Mouse (Mus musculus): ENCODE results near the gene Zfp709. TPM values are rescaled to one million over a fixed set of nuclear protein-coding genes. Genes with fewer than 3 reads are reported as not detected.
"Not testable (repeated sequence)": the region's sequence is repeated elsewhere in the genome, so short reads cannot be mapped to it uniquely, and the experiment has no call there.

The Zfp709 gene
- 10.4 and 11.1 TPM in 2 replicates for polyA plus RNA-seq (2014; fragmentation: Nextera tagmentation; extraction: Ambion mirVana)

DNA sequence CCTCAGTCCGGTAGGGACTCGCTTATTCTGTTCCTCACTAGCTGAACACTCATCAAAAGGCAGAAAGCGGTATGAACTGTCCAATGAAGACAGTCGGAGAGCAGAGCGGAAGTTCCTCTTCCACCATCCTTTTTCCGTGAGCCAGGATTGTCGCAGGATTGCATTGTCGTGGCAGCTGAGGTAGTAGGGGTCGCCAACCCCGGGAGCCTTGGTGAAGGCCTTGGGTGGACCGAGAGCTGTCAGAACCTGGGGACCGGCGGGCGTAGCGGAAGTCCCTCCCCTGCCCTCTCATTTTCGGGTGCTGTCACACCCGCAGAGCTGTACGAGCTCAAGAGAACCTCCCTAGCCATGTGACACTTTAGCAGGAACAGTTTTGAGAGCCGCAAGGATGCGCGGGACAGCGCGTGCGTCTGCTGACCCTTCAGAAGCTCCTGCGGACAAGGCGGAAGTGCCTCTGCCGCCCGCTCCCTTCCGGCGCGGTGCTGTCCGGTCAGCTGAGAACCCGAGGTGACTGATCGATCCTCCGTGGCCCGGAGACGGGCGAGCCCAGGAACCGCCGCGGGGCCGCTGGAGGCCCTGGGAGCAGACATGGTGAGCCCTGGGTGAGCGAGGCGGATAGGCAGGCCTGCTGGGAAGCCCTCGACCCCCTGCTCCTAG is at the start of gene Zfp709:
Zfp709 (plus strand) TSS at position 402 of the 657 bp plus-strand sequence.
- Histone ChIP-seq H3K4me2 (ENCODE audit: low read depth, low read length) (peak within 1 kb of the TSS; percentile 80), H3K9ac (replicated peaks; ENCODE audit: low read depth, low read length) (peak within 1 kb of the TSS; percentile 86), H3K4me1 (ENCODE audit: control insufficient read depth, insufficient read depth, low read length) (no peaks in the 10 kb centered on the region), H3K36me3 (ENCODE audit: control insufficient read depth, insufficient read depth, low read length) (0 out of 2 replicates have a peak, but pooled peaks cover 2% of the 10 kb centered on the region), H3K27me3 (ENCODE audit: control insufficient read depth, insufficient read depth, low read length) (no peaks in the 10 kb centered on the region), H3K27ac (ENCODE audit: low read depth, low read length) (peak within 1 kb of the TSS; percentile 76), H3K4me3 (ENCODE audit: low read depth, low read length) (peak within 1 kb of the TSS; percentile 68), H3K9me3 (ENCODE audit: control insufficient read depth, low read length) (peaks cover 3% of the 10 kb centered on the region; the same call in 1 of the 2 replicates)
- peak; percentile 95 for ATAC-seq (ENCODE audit: low read depth)
- 4% methylated on average over 45 of the region's 45 CpGs for WGBS

DNA sequence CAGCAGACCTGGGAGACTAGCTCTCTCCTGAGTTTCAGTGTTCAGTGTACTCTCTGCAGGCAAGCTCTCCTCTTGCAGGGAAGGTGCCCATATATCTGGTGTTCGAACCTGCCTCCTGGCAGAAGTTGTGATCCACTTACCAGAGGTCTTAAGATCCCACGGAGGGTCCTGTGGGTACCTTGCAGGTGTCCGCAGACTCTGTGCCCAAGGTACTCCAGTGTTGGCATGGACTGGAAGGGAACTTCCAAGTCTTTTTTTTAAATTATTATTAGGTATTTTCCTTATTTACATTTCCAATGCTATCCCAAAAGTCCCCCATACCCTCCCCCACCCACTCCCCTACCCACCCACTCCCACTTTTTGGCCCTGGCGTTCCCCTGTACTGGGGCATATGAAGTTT is 43.6 kb upstream of the Zfp709 start:
- H3K27me3 ChIP-seq (ENCODE audit: control insufficient read depth, insufficient read depth, low read length); H3K4me3 ChIP-seq (ENCODE audit: low read depth, low read length); ATAC-seq (ENCODE audit: low read depth); H3K27ac ChIP-seq (ENCODE audit: low read depth, low read length); H3K9ac ChIP-seq (replicated peaks; ENCODE audit: low read depth, low read length); H3K4me2 ChIP-seq (ENCODE audit: low read depth, low read length); H3K9me3 ChIP-seq (ENCODE audit: control insufficient read depth, low read length); H3K4me1 ChIP-seq (ENCODE audit: control insufficient read depth, insufficient read depth, low read length); H3K36me3 ChIP-seq (ENCODE audit: control insufficient read depth, insufficient read depth, low read length): not testable (repeated sequence)
- 79% methylated on average over 4 of the region's 4 CpGs for WGBS

DNA sequence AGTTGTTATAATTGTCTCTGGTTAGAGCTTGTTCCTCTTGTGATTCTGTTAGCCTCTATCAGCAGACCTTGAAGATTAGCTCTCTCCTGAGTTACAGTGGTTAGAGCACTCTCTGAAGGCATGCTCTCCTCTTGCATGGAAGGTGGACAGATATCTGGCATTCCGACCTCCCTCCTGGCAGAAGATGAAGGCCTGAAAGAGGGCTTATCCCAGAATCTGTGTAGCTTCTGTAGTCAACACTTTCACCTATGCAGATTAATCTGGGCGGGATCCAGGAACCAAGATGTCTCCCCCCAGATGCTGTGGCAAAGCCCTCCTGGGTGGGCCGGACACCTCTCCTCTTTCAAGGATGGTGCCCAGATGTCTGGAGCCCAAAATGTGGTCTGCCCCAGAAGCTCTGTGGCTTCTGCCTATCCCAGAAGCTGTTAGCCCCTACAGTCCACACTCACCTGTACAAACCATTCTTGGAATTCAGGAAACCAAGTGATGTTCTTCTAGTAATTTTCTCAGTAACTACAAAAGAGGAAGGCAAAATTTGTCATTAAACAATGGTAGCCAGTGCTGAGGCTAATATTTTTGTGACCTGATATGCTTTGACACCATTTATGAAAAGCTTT is 40.5 kb upstream of the Zfp709 start:
- WGBS, result 92% methylated on average over 3 of the region's 3 CpGs
- not testable (repeated sequence) for H3K4me1 ChIP-seq (ENCODE audit: control insufficient read depth, insufficient read depth, low read length); H3K9ac ChIP-seq (replicated peaks; ENCODE audit: low read depth, low read length); H3K27me3 ChIP-seq (ENCODE audit: control insufficient read depth, insufficient read depth, low read length); H3K9me3 ChIP-seq (ENCODE audit: control insufficient read depth, low read length); H3K36me3 ChIP-seq (ENCODE audit: control insufficient read depth, insufficient read depth, low read length); H3K27ac ChIP-seq (ENCODE audit: low read depth, low read length); H3K4me3 ChIP-seq (ENCODE audit: low read depth, low read length); H3K4me2 ChIP-seq (ENCODE audit: low read depth, low read length); ATAC-seq (ENCODE audit: low read depth)

DNA sequence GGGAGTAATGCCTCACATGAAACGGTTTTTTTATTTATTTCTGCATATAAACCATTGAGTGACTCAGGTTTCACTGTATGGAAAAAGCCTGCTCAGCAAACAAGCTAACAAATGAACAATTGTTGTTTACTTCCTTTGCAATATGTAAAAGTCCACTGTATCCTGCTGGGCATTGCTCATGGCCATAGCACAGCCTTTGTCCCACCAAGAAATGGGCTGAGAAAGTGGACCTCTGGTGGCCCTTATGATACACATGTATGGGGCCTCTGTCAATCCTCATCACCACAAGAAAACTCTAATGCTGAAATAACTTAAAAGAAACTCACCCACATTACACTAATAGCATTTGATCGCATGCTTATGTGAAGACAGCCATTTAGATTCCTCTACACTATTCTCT is 39.3 kb upstream of the Zfp709 start:
- ATAC-seq (ENCODE audit: low read depth); H3K9ac ChIP-seq (replicated peaks; ENCODE audit: low read depth, low read length); H3K27ac ChIP-seq (ENCODE audit: low read depth, low read length); H3K27me3 ChIP-seq (ENCODE audit: control insufficient read depth, insufficient read depth, low read length); H3K4me1 ChIP-seq (ENCODE audit: control insufficient read depth, insufficient read depth, low read length); H3K36me3 ChIP-seq (ENCODE audit: control insufficient read depth, insufficient read depth, low read length); H3K4me2 ChIP-seq (ENCODE audit: low read depth, low read length); H3K4me3 ChIP-seq (ENCODE audit: low read depth, low read length); H3K9me3 ChIP-seq (ENCODE audit: control insufficient read depth, low read length): not testable (repeated sequence)
- WGBS, result 77% methylated on average over 2 of the region's 2 CpGs

DNA sequence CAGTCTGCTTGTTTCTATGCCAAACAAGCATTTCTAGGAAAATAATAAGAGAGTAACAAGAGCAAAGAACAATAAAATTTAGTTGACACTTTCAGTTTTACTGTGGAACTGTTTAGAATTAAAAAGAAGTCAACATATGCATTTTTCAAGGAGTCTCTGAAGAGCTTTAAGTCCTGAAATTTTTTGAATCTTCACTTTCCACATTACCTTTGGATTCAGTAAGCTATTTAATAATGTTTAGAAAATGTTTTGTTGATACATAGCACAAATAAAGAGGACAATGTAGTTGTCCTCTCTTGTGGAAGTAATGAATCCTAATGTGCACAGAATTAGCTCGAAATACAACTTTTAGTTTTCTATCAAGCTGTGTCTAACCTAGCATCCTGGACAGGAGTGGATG is 37.4 kb upstream of the Zfp709 start:
- H3K4me2 ChIP-seq (ENCODE audit: low read depth, low read length); ATAC-seq (ENCODE audit: low read depth): not testable (repeated sequence)

DNA sequence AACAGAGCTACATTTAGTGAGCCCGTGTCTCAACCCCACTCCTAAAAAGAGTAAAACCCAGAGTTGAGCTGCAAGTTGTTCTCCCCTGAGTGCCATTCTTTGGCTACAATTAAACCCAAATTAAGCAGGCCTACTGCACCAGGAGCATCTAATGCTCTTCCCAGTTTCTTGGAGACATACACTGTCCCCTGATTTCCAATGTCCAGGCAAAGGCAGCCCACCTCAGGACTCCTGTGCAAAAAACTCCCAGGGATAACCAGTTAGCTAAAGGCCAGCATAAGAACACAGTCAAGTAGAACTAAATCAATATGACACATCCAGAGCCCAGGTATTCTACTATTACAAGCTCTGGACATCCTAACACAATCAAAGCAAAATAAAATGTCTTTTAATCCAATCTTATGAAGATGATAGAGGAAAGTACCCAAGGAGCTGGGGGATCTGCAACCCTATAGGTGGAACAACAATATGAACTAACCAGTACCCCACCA is 35.8 kb upstream of the Zfp709 start:
- H3K36me3 ChIP-seq (ENCODE audit: control insufficient read depth, insufficient read depth, low read length); H3K4me3 ChIP-seq (ENCODE audit: low read depth, low read length); ATAC-seq (ENCODE audit: low read depth); H3K4me2 ChIP-seq (ENCODE audit: low read depth, low read length); H3K9me3 ChIP-seq (ENCODE audit: control insufficient read depth, low read length); H3K9ac ChIP-seq (replicated peaks; ENCODE audit: low read depth, low read length); H3K27ac ChIP-seq (ENCODE audit: low read depth, low read length); H3K27me3 ChIP-seq (ENCODE audit: control insufficient read depth, insufficient read depth, low read length); H3K4me1 ChIP-seq (ENCODE audit: control insufficient read depth, insufficient read depth, low read length): not testable (repeated sequence)
- WGBS, result 89% methylated on average over 1 of the region's 1 CpGs

More for the DNA sequence above, 37.4 kb upstream of the Zfp709 start:
- H3K36me3 ChIP-seq (ENCODE audit: control insufficient read depth, insufficient read depth, low read length); H3K4me3 ChIP-seq (ENCODE audit: low read depth, low read length); H3K27ac ChIP-seq (ENCODE audit: low read depth, low read length); H3K9me3 ChIP-seq (ENCODE audit: control insufficient read depth, low read length); H3K9ac ChIP-seq (replicated peaks; ENCODE audit: low read depth, low read length); H3K4me1 ChIP-seq (ENCODE audit: control insufficient read depth, insufficient read depth, low read length); H3K27me3 ChIP-seq (ENCODE audit: control insufficient read depth, insufficient read depth, low read length): not testable (repeated sequence)
- 75% methylated on average over 1 of the region's 1 CpGs for WGBS

DNA sequence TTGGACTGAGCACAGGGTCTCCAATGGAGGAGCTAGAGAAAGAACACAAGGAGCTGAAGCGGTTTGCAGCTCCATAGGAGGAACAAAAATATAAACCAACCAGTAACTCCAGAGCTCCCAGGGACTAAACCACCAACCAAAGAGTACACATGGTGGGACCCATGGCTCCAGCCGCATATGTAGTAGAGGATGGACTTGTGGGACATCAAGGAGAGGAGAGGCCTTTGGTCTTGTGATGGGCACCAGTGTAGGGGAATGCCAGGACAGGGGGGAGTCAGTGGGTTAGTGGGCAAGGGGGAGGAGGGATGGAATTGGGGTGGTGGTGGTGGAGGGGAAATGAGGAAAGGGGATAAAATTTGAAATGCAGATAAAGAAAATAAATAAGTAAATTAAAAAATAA is 35.1 kb upstream of the Zfp709 start:
- H3K36me3 ChIP-seq (ENCODE audit: control insufficient read depth, insufficient read depth, low read length); H3K4me2 ChIP-seq (ENCODE audit: low read depth, low read length); H3K9ac ChIP-seq (replicated peaks; ENCODE audit: low read depth, low read length); H3K27ac ChIP-seq (ENCODE audit: low read depth, low read length); H3K9me3 ChIP-seq (ENCODE audit: control insufficient read depth, low read length); H3K4me3 ChIP-seq (ENCODE audit: low read depth, low read length); H3K27me3 ChIP-seq (ENCODE audit: control insufficient read depth, insufficient read depth, low read length); ATAC-seq (ENCODE audit: low read depth); H3K4me1 ChIP-seq (ENCODE audit: control insufficient read depth, insufficient read depth, low read length): not testable (repeated sequence)
- 92% methylated on average over 2 of the region's 2 CpGs for WGBS

DNA sequence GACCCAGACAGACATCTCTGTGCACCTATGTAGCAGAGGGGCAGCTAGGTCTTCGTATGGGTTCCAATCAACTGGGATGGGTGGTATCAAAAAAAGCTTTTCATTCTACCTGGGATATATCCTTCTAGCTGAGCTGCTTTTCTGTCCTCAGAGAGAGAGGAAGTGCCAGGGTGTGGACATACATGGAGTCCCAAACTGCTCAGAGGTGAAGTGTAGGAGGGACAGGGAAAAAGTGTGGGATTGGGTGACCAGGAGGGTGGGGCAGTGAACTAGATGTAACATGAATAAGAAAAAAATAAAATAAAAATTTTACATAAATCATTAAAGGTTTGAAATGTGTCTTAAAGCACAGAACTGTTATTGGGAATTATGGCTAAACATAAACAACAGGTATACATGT is 30.8 kb upstream of the Zfp709 start:
- H3K27ac ChIP-seq (ENCODE audit: low read depth, low read length); H3K36me3 ChIP-seq (ENCODE audit: control insufficient read depth, insufficient read depth, low read length); H3K9ac ChIP-seq (replicated peaks; ENCODE audit: low read depth, low read length); H3K4me3 ChIP-seq (ENCODE audit: low read depth, low read length); H3K27me3 ChIP-seq (ENCODE audit: control insufficient read depth, insufficient read depth, low read length); ATAC-seq (ENCODE audit: low read depth); H3K9me3 ChIP-seq (ENCODE audit: control insufficient read depth, low read length); H3K4me1 ChIP-seq (ENCODE audit: control insufficient read depth, insufficient read depth, low read length); H3K4me2 ChIP-seq (ENCODE audit: low read depth, low read length): not testable (repeated sequence)
- WGBS, result 83% methylated on average over 1 of the region's 1 CpGs

DNA sequence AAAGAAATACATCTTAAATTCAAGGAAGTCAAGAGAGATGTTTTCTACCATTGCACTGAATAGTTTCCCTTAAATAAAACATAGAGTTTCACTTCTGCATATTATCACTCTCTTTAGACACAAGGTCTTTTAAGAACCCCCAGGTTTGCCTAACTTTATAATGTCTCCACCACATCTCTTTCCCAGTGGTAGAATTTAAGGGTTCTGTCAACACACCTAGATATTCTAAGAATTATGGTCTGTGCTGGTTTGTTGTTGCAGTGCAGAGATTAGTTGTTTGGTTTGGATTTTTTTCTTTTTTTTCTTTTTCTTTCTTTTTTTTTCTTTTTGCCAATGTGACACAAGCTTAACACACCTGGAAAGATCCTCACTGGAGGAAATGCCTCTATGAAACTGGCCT is 28.5 kb upstream of the Zfp709 start:
- not testable (repeated sequence) for H3K9me3 ChIP-seq (ENCODE audit: control insufficient read depth, low read length); H3K27me3 ChIP-seq (ENCODE audit: control insufficient read depth, insufficient read depth, low read length); H3K27ac ChIP-seq (ENCODE audit: low read depth, low read length); H3K9ac ChIP-seq (replicated peaks; ENCODE audit: low read depth, low read length); H3K4me2 ChIP-seq (ENCODE audit: low read depth, low read length); H3K4me3 ChIP-seq (ENCODE audit: low read depth, low read length); H3K36me3 ChIP-seq (ENCODE audit: control insufficient read depth, insufficient read depth, low read length); H3K4me1 ChIP-seq (ENCODE audit: control insufficient read depth, insufficient read depth, low read length); ATAC-seq (ENCODE audit: low read depth)

All from neural tube, embryonic 14.5 days (tissue).